Mouse (Mus musculus): ENCODE results near the gene Slc20a1. TPM values are rescaled to one million over a fixed set of nuclear protein-coding genes. Genes with fewer than 3 reads are reported as not detected.

Slc20a1 gene
- polyA plus RNA-seq, 1 experiment from 2014 or later: 49.3 TPM

GRCm38 (mm10) chr2:129177661-129178060 is 20.9 kb upstream of the Slc20a1 start:
- WGBS: 70% methylated on average over 3 of the region's 3 CpGs
- H3K4me2 ChIP-seq (replicated peaks): no peak overlapping the region
- no peaks in the 10 kb centered on the region for H3K4me1 ChIP-seq

DNA sequence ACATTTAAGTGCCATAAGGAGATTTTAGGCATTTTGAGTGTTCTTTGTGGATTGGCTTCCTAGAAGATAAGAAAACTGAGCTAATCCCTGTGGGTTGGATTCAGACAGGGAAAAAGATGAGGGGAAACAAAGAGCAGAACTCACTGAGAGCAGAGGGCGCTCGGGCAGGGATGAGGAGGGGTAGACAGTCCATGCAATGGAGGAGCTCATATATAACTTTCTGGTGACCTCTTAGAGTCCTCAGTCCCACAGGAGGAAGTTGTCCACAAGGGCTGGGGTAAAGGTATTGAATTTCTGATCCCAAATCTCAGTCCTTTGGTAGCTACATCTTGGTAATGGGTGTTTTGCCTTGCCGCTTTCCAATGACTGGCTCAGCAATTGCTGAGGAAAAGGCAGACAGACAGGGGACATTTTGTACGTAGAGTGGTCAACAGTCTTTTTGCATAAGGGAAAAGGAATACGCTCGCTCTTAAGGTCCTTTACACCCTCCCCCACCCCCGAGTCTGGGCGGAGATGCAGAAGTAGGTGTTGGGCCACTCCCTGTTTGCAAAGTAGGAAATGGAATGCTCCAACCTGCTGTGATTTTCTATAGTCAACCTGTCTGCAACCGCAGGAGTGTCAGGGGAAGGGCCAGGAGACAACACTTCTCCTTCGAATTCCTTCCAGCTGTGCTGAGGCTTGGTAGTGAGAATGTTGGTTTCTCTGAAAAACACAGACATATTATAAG is 20.2 kb upstream of the Slc20a1 start:
- Histone ChIP-seq H3K4me2 (replicated peaks) (no peak overlapping the region), H3K4me3 (no peak overlapping the region), H3K36me3 (no peaks in the 10 kb centered on the region), H3K9ac (no peak overlapping the region), H3K27ac (no peak overlapping the region), H3K9me3 (replicated peaks) (no peaks in the 10 kb centered on the region), H3K27me3 (no peaks in the 10 kb centered on the region), H3K4me1 (no peaks in the 10 kb centered on the region)
- ATAC-seq (ENCODE audit: low FRiP score): no peak
- WGBS: 51% methylated on average over 10 of the region's 10 CpGs

More at GRCm38 (mm10) chr2:129177661-129178060, 20.9 kb upstream of the Slc20a1 start:
- ATAC-seq (ENCODE audit: low FRiP score): no peak
- H3K36me3 ChIP-seq: no peaks in the 10 kb centered on the region
- H3K9ac ChIP-seq: no peak overlapping the region
- H3K27me3 ChIP-seq: no peaks in the 10 kb centered on the region
- no peaks in the 10 kb centered on the region for H3K9me3 ChIP-seq (replicated peaks)
- H3K27ac ChIP-seq: no peak overlapping the region
- H3K4me3 ChIP-seq: no peak overlapping the region

GRCm38 (mm10) chr2:129179946-129180853 is 18.4 kb upstream of the Slc20a1 start:
- Histone ChIP-seq H3K4me1 (peaks cover 3% of the 10 kb centered on the region), H3K4me2 (replicated peaks) (no peak overlapping the region), H3K9ac (no peak overlapping the region), H3K4me3 (no peak overlapping the region), H3K27ac (no peak overlapping the region), H3K36me3 (no peaks in the 10 kb centered on the region), H3K9me3 (replicated peaks) (no peaks in the 10 kb centered on the region), H3K27me3 (no peaks in the 10 kb centered on the region)
- no peak for ATAC-seq (ENCODE audit: low FRiP score)
- WGBS: 75% methylated on average over 8 of the region's 8 CpGs

DNA sequence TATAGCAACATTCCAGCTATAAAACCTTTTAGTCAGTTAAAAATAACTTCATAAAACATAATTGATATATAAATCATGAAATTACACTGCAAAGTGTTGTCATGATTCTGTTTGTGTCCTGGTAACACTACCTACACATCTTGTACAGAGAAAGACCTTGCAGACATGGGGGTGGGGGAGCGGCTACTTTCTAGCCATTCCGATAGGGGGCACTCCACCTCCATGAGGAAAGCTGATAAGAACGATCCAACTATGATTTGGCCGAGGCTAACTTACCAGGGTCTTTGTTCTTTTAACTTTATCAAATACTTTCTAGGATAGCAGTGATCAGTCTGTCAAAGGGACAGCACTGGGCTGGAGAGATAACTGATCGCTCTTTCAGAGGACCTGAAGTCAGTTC is 17.1 kb upstream of the Slc20a1 start:
- H3K4me1 ChIP-seq: peaks cover 3% of the 10 kb centered on the region
- no peak overlapping the region for H3K9ac ChIP-seq
- no peaks in the 10 kb centered on the region for H3K27me3 ChIP-seq
- H3K27ac ChIP-seq: no peak overlapping the region
- H3K36me3 ChIP-seq: no peaks in the 10 kb centered on the region
- ATAC-seq (ENCODE audit: low FRiP score): no peak
- H3K4me2 ChIP-seq (replicated peaks): no peak overlapping the region
- H3K4me3 ChIP-seq: no peak overlapping the region
- WGBS: 84% methylated on average over 5 of the region's 5 CpGs
- H3K9me3 ChIP-seq (replicated peaks): no peaks in the 10 kb centered on the region

- Histone ChIP-seq H3K36me3 (no peaks in the 10 kb centered on the region), H3K4me2 (replicated peaks) (no peak overlapping the region), H3K27me3 (no peaks in the 10 kb centered on the region), H3K27ac (no peak overlapping the region), H3K4me3 (no peak overlapping the region), H3K9me3 (replicated peaks) (no peaks in the 10 kb centered on the region), H3K4me1 (peaks cover 3% of the 10 kb centered on the region), H3K9ac (no peak overlapping the region)
- ATAC-seq (ENCODE audit: low FRiP score): no peak
- WGBS: 97% methylated on average over 1 of the region's 1 CpGs
Observed at GRCm38 (mm10) chr2:129182412-129182811, 16.2 kb upstream of the Slc20a1 start.

GRCm38 (mm10) chr2:129183561-129184031 is 15.0 kb upstream of the Slc20a1 start:
- Histone ChIP-seq H3K36me3 (no peaks in the 10 kb centered on the region), H3K4me2 (replicated peaks) (no peak overlapping the region), H3K4me1 (peaks cover 3% of the 10 kb centered on the region), H3K27me3 (no peaks in the 10 kb centered on the region), H3K27ac (no peak overlapping the region), H3K9ac (no peak overlapping the region), H3K9me3 (replicated peaks) (no peaks in the 10 kb centered on the region), H3K4me3 (no peak overlapping the region)
- no peak for ATAC-seq (ENCODE audit: low FRiP score)
- WGBS: 79% methylated on average over 14 of the region's 14 CpGs

- Histone ChIP-seq H3K27me3 (no peaks in the 10 kb centered on the region), H3K9ac (no peak overlapping the region), H3K36me3 (no peaks in the 10 kb centered on the region), H3K4me3 (no peak overlapping the region), H3K4me1 (peaks cover 3% of the 10 kb centered on the region), H3K27ac (no peak overlapping the region), H3K4me2 (replicated peaks) (no peak overlapping the region), H3K9me3 (replicated peaks) (no peaks in the 10 kb centered on the region)
- no peak for ATAC-seq (ENCODE audit: low FRiP score)
- 76% methylated on average over 1 of the region's 1 CpGs for WGBS
Observed at GRCm38 (mm10) chr2:129184853-129185252, 13.7 kb upstream of the Slc20a1 start.

DNA sequence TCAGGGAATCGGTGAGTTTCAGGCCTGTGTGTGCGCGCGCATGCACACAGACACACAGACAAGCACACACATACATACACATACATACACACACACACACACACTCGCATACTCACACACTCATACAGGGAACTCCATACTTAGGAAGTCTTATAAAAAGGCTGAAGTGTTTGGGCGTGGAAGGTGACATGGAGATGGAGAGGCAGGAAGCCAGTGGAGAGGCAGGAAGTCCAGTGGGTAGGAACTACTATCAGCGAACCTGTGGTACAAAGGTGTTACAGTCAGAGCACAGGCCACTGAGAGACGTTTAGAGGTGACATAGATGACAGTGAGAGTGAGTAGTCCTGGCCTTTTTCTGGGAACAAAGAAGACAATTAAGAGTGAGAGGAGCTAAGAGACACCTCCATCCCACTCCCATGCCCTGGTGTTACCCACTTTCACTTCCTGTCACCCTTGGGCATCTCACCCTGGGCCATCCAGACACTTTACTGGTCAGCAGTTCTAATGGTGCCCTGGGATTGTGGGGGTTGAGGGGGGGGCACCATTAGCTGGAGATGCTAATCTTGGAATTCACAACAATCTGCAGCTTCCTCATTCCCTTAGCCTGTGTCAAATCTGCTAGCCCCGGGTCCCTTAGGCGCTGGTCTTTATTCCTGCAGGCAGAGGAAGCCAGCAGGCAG is 12.8 kb upstream of the Slc20a1 start:
- no peak overlapping the region for H3K4me3 ChIP-seq
- H3K9ac ChIP-seq: no peak overlapping the region
- H3K4me2 ChIP-seq (replicated peaks): no peak overlapping the region
- no peaks in the 10 kb centered on the region for H3K9me3 ChIP-seq (replicated peaks)
- H3K36me3 ChIP-seq: no peaks in the 10 kb centered on the region
- H3K4me1 ChIP-seq: peaks cover 3% of the 10 kb centered on the region
- ATAC-seq (ENCODE audit: low FRiP score): no peak
- 90% methylated on average over 10 of the region's 10 CpGs for WGBS
- H3K27me3 ChIP-seq: no peaks in the 10 kb centered on the region
- H3K27ac ChIP-seq: no peak overlapping the region

GRCm38 (mm10) chr2:129186291-129186919 is 12.2 kb upstream of the Slc20a1 start:
- Histone ChIP-seq H3K9ac (no peak overlapping the region), H3K9me3 (replicated peaks) (no peaks in the 10 kb centered on the region), H3K27me3 (no peaks in the 10 kb centered on the region), H3K4me3 (no peak overlapping the region), H3K27ac (no peak overlapping the region), H3K4me1 (peaks cover 3% of the 10 kb centered on the region), H3K4me2 (replicated peaks) (no peak overlapping the region), H3K36me3 (no peaks in the 10 kb centered on the region)
- WGBS: 67% methylated on average over 5 of the region's 5 CpGs
- no peak for ATAC-seq (ENCODE audit: low FRiP score)

DNA sequence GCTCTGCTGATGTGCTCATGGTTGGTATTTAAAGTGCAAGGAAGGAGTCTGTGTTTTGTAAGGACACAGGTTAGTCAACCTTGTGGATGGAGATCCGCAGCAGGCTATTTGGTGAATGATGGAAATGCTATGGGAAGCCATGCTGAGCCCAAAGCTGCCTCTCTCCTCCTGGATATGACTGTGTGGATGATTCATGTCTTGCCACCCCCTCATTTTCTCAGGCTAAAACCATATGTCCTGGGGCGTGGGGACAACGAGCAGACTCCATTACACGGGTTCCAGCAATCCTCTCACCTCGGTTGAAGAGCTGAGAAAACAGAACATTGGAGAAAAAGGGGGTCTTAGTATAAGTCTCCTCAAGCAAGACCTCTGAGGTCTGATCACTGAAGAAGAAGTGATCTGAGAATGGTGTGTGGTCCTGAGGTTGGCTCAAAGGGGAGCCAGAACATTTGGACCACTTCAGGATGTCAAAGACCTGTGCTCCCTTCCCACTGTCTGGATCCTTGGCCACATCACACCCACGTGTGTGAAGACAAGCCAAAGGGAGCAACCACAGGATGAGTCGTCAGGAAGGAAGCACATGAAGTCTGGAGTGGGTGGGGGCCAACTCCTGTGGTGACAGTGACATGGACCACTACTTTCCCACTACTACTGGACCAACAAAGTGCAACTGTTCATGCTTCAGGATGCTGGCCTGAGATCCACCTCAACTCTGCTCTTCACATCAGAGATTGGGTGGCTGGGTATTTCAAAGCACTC is 6.0 kb upstream of the Slc20a1 start:
- H3K27me3 ChIP-seq: no peaks in the 10 kb centered on the region
- ATAC-seq (ENCODE audit: low FRiP score): no peak
- no peak overlapping the region for H3K4me2 ChIP-seq (replicated peaks)
- no peak overlapping the region for H3K9ac ChIP-seq
- no peaks in the 10 kb centered on the region for H3K36me3 ChIP-seq
- H3K4me3 ChIP-seq: no peak overlapping the region
- H3K4me1 ChIP-seq: no peaks in the 10 kb centered on the region
- no peaks in the 10 kb centered on the region for H3K9me3 ChIP-seq (replicated peaks)
- H3K27ac ChIP-seq: no peak overlapping the region
- WGBS: 83% methylated on average over 7 of the region's 7 CpGs

- ATAC-seq (ENCODE audit: low FRiP score): no peak
- no peaks in the 10 kb centered on the region for H3K27me3 ChIP-seq
- WGBS: 98% methylated on average over 2 of the region's 2 CpGs
- H3K4me3 ChIP-seq: no peak overlapping the region
- 0 out of 2 replicates have a peak, but pooled peaks cover 4% of the 10 kb centered on the region for H3K36me3 ChIP-seq
- H3K27ac ChIP-seq: no peak overlapping the region
- H3K4me1 ChIP-seq: peaks cover 13% of the 10 kb centered on the region
- no peak overlapping the region for H3K4me2 ChIP-seq (replicated peaks)
- no peak overlapping the region for H3K9ac ChIP-seq
- H3K9me3 ChIP-seq (replicated peaks): no peaks in the 10 kb centered on the region
Observed at GRCm38 (mm10) chr2:129196317-129196716, 2.2 kb upstream of the Slc20a1 start.

All from hindbrain, embryonic 12.5 days (tissue).